Mouse (Mus musculus) T-cell, adult 66 days (primary cell): ENCODE results near the gene Uba5. TPM values are rescaled to one million over a fixed set of nuclear protein-coding genes. Genes with fewer than 3 reads are reported as not detected.

ENCODE experiments used
- total RNA-seq, 2 experiments: library from RNA; stranded (reverse); gene quantifications; 3 replicates in 1 of 2; 4 replicates in 1 of 2; pipeline ENCODE4 v1.2.4; 2023

Gene Uba5
- total RNA-seq, result 10 to 100 TPM; 25.5 to 28.2 TPM

GRCm38 (mm10) chr9:104062430-104063243, at the start of gene Uba5:
Gene Uba5 (minus strand): TSS chr9:104063134.

GRCm38 (mm10) chr9:104063244-104063961, 469 bp upstream of the Uba5 start, which contains the start of gene Acad11:
Gene Acad11 (plus strand): TSS chr9:104063377.

GRCm38 (mm10) chr9:104040362-104040761, 22.6 kb downstream of the Uba5 start, which contains the start of gene Gm28305:
Gene Gm28305 (plus strand): TSS chr9:104040662.

GRCm38 (mm10) chr9:104001921-104002859, 60.7 kb downstream of the Uba5 start, which contains the start of gene Nphp3:
Gene Nphp3 (plus strand): TSS chr9:104002544.

Other genes with a start within 250 kb of the Uba5 start
- 1 to 10 TPM; 4.0 to 8.0 TPM for gene Nphp3, start 60.6 kb downstream of the Uba5 start, total RNA-seq
- not detected for gene Gm28305, start 22.5 kb downstream of the Uba5 start, total RNA-seq
- gene Acad11, start 243 bp upstream of the Uba5 start, total RNA-seq, result 10 to 100 TPM; 14.2 to 17.0 TPM
- gene Ackr4, start 63.8 kb upstream of the Uba5 start, total RNA-seq, result not detected
- gene Dnajc13, start 199.8 kb upstream of the Uba5 start, total RNA-seq, result 10 to 100 TPM; 72.9 to 98.7 TPM